Mouse (Mus musculus): ENCODE measurements around the gene Clp1. TPM values are rescaled to one million over a fixed set of nuclear protein-coding genes. Genes with fewer than 3 reads are reported as not detected.

Gene Clp1
- polyA plus RNA-seq, 1 experiment: 13.7 TPM

- Histone ChIP-seq H3K4me1 (ENCODE audit: control insufficient read depth, insufficient read depth, insufficient read length, low read length) (no peaks in the 10 kb centered on the region), H3K27ac (replicated peaks; ENCODE audit: low read depth, low read length) (no peak overlapping the region), H3K4me3 (ENCODE audit: insufficient read depth, low read depth, low read length) (no peak overlapping the region)
These were observed 23.0 kb upstream of the Clp1 start for GRCm38 (mm10) chr2:84750115-84750514.

GRCm38 (mm10) chr2:84744126-84744525 lies 17.0 kb upstream of the Clp1 start:
- Histone ChIP-seq H3K4me1 (ENCODE audit: control insufficient read depth, insufficient read depth, insufficient read length, low read length) (peaks cover 14% of the 10 kb centered on the region), H3K4me3 (ENCODE audit: insufficient read depth, low read depth, low read length) (peak overlapping the region; percentile 71), H3K27ac (replicated peaks; ENCODE audit: low read depth, low read length) (no peak overlapping the region)

DNA sequence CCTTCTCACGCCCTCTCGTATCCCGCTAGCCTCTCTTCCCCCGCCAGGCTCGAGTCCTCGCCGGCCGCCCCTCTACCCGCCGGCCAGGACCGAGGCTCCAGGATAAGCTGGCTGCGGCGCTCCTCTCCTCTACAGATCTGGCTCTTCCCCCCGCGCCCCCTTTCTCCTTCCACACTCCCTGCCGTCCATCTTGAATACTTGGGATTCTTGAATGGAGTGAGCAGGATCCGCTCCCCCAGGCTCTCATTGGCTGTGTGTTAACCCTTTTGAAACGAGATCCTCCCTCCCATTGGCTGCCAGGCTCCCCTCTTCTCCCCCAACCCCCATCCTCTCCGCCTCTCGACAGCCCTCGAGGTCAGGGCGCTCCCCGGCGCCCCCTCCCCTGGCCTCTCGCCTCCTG lies 16.4 kb upstream of the Clp1 start, which contains the start of gene Gm19426:
Gene Gm19426, minus strand, starts transcription at position 95 of the 400 bp plus-strand sequence.
- Histone ChIP-seq H3K4me3 (ENCODE audit: insufficient read depth, low read depth, low read length) (peak within 1 kb of the TSS; percentile 71), H3K27ac (replicated peaks; ENCODE audit: low read depth, low read length) (0 out of 2 replicates have a peak within 1 kb of the TSS, but pooled peaks have one; percentile 17), H3K4me1 (ENCODE audit: control insufficient read depth, insufficient read depth, insufficient read length, low read length) (peaks cover 14% of the 10 kb centered on the region)

GRCm38 (mm10) chr2:84742451-84743283 lies 15.5 kb upstream of the Clp1 start:
- no peak overlapping the region for H3K27ac ChIP-seq (replicated peaks; ENCODE audit: low read depth, low read length)
- peak overlapping the region; percentile 71 for H3K4me3 ChIP-seq (ENCODE audit: insufficient read depth, low read depth, low read length)
- peaks cover 14% of the 10 kb centered on the region for H3K4me1 ChIP-seq (ENCODE audit: control insufficient read depth, insufficient read depth, insufficient read length, low read length)

DNA sequence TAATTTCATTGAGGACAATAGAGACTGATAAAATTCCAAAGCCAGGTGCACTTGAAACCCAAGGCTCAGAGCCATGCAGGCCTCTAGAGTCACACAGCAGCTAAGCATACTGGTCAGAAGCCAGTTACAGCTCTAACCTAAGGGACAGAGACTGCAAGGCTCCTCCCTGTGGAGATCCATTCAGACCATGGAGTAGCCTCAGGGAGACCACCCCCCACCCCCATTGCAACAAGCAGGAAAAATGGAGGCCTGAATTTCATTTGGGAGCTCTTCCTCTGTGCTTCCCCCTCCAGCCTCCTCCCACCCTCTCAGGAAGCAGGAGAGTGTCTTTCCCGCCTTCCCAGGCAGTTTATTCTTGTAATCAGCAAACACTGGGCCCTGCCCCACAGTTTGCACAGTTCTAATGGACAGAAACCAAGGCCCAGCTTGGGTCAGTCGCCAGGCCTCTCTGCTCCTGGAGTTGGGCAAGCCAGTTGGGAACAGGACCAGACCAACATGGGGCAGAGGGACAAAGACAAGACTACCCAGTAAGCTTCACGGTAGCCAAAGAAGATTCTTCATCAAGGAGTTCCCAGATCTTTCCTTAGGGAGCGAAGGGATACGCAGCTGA lies 14.8 kb upstream of the Clp1 start:
- peaks cover 14% of the 10 kb centered on the region for H3K4me1 ChIP-seq (ENCODE audit: control insufficient read depth, insufficient read depth, insufficient read length, low read length)
- peak overlapping the region; percentile 71 for H3K4me3 ChIP-seq (ENCODE audit: insufficient read depth, low read depth, low read length)
- no peak overlapping the region for H3K27ac ChIP-seq (replicated peaks; ENCODE audit: low read depth, low read length)

DNA sequence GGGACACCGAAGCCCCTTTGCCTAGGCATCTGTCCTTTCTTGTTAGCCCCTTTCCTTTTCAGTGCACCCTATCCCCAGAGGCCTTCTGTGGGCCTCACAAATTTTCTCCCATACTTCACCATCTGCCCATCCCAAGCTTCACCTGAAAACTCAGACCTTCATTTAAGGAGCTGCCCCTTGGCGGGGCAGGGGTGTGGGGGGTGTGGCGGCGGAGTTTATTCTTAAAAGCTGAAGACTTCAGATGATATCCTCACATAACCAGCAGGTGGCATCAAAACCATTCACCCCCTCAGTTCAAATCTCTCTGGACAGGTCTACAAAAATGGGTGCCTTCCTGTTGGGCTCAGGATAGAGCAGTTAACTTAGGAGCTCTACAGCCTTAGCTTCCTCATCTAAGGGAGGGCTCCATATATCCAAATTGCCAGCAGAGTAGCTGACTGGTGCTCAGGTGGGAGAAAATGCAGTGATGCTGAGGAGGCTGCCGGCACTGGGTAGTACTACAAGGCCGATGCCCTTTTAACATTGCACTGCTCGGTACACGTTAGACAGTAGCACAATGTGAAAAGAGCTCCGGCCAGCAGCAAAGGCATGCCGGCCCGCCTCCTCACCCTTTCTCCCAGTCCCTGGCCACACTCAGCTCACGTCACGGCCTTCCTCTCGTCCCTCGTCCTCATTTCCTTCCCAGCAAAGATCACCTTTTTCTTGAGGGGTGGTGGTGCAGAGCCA lies 13.6 kb upstream of the Clp1 start:
- Histone ChIP-seq H3K4me3 (ENCODE audit: insufficient read depth, low read depth, low read length) (no peak overlapping the region), H3K4me1 (ENCODE audit: control insufficient read depth, insufficient read depth, insufficient read length, low read length) (peaks cover 14% of the 10 kb centered on the region), H3K27ac (replicated peaks; ENCODE audit: low read depth, low read length) (no peak overlapping the region)

DNA sequence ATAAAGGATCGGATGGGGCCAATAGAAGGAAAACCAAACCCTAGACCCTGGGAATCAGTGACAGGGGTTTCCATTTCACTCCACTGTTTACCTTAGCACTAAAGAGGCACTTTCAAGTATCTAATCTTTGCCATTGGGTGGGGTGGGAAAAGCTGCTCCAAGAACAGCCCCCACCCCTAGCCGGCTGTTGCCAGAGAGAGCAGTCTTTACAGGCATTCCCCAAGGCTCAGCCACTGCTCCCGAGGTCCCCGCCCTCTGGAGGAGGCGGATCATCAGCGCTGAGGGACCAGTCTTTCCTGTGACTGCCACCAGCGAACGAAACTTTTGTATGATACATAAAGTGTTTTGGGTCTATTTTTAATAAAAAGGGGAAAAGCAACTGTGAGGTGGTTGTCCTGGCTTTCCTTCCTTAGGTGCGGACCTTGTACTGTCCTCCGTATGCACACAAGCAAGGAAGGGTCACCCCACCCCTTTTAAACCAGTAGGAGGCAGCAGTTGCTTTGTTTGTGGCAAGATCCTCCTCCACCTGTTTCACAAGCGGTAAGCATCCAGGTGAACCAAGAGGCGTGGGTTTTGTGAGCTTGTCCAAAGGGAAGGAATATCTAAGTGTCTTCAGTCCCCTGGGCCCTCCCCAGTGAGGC lies 11.2 kb upstream of the Clp1 start:
- Histone ChIP-seq H3K4me3 (ENCODE audit: insufficient read depth, low read depth, low read length) (peak overlapping the region; percentile 43; the same call in 1 of the 2 replicates), H3K27ac (replicated peaks; ENCODE audit: low read depth, low read length) (no peak overlapping the region), H3K4me1 (ENCODE audit: control insufficient read depth, insufficient read depth, insufficient read length, low read length) (peaks cover 14% of the 10 kb centered on the region)

DNA sequence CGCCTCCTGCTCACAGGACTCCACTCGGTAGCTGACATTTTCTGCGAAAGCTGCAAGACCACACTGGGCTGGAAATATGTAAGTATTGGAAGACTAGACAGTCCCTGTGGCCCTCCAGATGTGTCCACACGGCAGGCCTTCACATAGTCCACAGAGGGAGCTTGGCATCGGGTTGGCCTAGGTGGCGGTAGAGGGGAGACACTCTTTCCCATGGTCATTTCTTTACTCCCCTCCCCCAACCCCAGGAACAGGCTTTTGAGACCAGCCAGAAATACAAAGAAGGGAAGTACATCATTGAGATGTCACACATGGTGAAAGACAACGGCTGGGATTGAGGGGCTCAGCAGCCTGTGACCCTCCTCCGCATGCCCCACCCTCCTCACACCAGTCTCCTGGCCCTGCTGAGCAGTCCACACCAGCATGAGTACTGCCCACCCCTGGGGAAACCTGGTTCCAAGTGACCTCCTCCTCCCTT lies 10.3 kb upstream of the Clp1 start:
- no peak overlapping the region for H3K4me3 ChIP-seq (ENCODE audit: insufficient read depth, low read depth, low read length)
- H3K4me1 ChIP-seq (ENCODE audit: control insufficient read depth, insufficient read depth, insufficient read length, low read length): peaks cover 9% of the 10 kb centered on the region
- no peak overlapping the region for H3K27ac ChIP-seq (replicated peaks; ENCODE audit: low read depth, low read length)

- Histone ChIP-seq H3K4me3 (ENCODE audit: insufficient read depth, low read depth, low read length) (no peak overlapping the region), H3K4me1 (ENCODE audit: control insufficient read depth, insufficient read depth, insufficient read length, low read length) (peaks cover 3% of the 10 kb centered on the region; the same call in 1 of the 2 replicates), H3K27ac (replicated peaks; ENCODE audit: low read depth, low read length) (no peak overlapping the region)
These were observed 9.4 kb upstream of the Clp1 start for GRCm38 (mm10) chr2:84736312-84737161.

DNA sequence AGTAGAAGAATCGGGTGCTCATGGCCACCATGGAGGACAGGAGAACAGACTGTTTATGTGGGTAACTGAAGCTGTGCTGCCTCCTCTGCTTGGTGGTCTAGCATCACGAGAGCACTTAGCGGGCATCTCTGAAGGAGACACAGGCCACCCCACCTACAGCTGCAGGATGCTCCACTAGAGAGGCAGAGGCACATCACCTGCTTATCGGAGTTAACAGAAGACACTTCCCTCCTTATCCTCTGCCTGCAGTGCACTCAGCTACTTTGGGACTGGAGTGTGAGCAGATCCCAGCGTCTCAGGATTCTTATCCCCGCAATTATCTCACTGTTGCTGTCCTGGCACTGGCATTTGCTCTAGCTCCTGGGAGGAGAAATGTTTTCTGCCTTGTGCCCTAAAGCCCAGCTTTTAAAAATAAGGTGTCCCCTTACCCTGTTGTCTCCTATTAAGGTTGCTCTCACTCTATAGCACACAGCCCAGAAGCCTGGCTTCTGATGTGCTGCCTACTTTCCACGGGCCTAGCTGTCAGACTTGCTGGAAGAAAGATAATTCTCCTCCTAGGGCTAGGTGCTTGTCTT lies 8.3 kb upstream of the Clp1 start:
- H3K4me1 ChIP-seq (ENCODE audit: control insufficient read depth, insufficient read depth, insufficient read length, low read length): no peaks in the 10 kb centered on the region; the same call in 1 of the 2 replicates
- no peak overlapping the region for H3K4me3 ChIP-seq (ENCODE audit: insufficient read depth, low read depth, low read length)

GRCm38 (mm10) chr2:84734919-84735318 lies 7.8 kb upstream of the Clp1 start:
- no peaks in the 10 kb centered on the region; the same call in 1 of the 2 replicates for H3K4me1 ChIP-seq (ENCODE audit: control insufficient read depth, insufficient read depth, insufficient read length, low read length)
- no peak overlapping the region for H3K4me3 ChIP-seq (ENCODE audit: insufficient read depth, low read depth, low read length)
- no peak overlapping the region for H3K27ac ChIP-seq (replicated peaks; ENCODE audit: low read depth, low read length)

More for the DNA sequence above, 8.3 kb upstream of the Clp1 start:
- H3K27ac ChIP-seq (replicated peaks; ENCODE audit: low read depth, low read length): no peak overlapping the region

DNA sequence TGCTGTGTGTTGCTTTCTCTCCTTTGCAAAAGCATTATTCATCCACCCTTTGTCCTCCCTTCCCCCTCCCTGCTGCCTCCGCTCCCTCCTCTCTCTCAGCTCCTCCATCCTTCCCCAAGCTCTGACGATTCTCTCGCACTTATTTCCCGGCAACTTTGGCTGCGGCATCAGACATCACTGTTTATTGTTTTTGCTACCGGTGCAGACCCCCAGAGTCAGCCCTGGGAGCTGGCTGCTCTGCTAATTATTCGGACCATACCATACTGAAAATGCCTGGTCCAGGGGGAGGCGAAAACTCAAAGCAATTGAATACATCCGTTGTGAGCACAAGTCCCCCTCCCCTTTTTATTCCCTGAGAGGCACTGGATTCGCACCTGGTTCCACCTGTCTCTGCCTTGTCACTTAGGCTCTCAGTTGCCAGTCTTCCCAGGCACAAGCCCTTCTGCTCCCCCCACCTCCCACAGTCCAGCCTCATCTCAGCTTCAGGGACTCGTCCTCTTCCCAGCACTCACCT lies 7.3 kb upstream of the Clp1 start:
- H3K4me3 ChIP-seq (ENCODE audit: insufficient read depth, low read depth, low read length): peak overlapping the region; percentile 46
- no peaks in the 10 kb centered on the region; the same call in 1 of the 2 replicates for H3K4me1 ChIP-seq (ENCODE audit: control insufficient read depth, insufficient read depth, insufficient read length, low read length)
- no peak overlapping the region for H3K27ac ChIP-seq (replicated peaks; ENCODE audit: low read depth, low read length)

- H3K4me3 ChIP-seq (ENCODE audit: insufficient read depth, low read depth, low read length): peak within 1 kb of the TSS; percentile 46
- H3K27ac ChIP-seq (replicated peaks; ENCODE audit: low read depth, low read length): no peak within 1 kb of the TSS
- H3K4me1 ChIP-seq (ENCODE audit: control insufficient read depth, insufficient read depth, insufficient read length, low read length): no peaks in the 10 kb centered on the region; the same call in 1 of the 2 replicates
These were observed 6.6 kb upstream of the Clp1 start, which contains the start of gene Ypel4 for GRCm38 (mm10) chr2:84733579-84734300. Ypel4 (plus strand) TSS chr2:84734058.

Measured in brown adipose tissue, adult 24 weeks (tissue).